Mouse (Mus musculus): Measurements from ENCODE around the gene 1700030K09Rik. TPM values are rescaled to one million over a fixed set of nuclear protein-coding genes. Genes with fewer than 3 reads are reported as not detected.

The 1700030K09Rik gene
- polyA plus RNA-seq, 1 experiment from 2014 or later, result 18.0 TPM

DNA sequence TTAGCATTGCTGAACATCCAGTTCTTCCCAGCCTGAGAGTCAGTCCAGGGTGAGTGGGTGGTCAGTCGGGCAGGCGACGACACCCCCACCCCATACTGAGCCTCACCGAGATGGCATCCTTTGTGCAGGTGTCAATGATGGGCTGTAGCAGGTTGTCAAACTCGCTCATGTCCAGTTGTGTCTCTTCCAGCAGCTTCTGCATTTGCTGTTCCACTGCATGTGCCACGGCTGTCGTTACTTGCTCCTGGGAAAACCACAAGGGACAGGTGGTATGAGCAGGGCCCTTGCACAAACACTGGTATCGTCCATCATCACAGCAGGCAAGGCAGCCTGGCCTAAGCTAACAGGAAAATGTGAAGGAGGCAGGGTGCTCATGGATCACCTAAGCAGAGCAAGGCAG lies 26.3 kb downstream of the 1700030K09Rik start:
- Histone ChIP-seq H3K27me3 (no peaks in the 10 kb centered on the region), H3K4me1 (replicated peaks) (peaks cover 14% of the 10 kb centered on the region), H3K9me3 (no peaks in the 10 kb centered on the region), H3K4me2 (no peak overlapping the region), H3K4me3 (no peak overlapping the region), H3K27ac (no peak overlapping the region), H3K36me3 (peaks cover 82% of the 10 kb centered on the region), H3K9ac (no peak overlapping the region)
- 93% methylated on average over 8 of the region's 8 CpGs for WGBS
- ATAC-seq (ENCODE audit: low FRiP score), result no peak

- 96% methylated on average over 7 of the region's 7 CpGs for WGBS
- Histone ChIP-seq H3K4me1 (replicated peaks) (peaks cover 15% of the 10 kb centered on the region), H3K27me3 (no peaks in the 10 kb centered on the region), H3K36me3 (peaks cover 75% of the 10 kb centered on the region), H3K9ac (no peak overlapping the region), H3K9me3 (no peaks in the 10 kb centered on the region), H3K27ac (no peak overlapping the region), H3K4me3 (no peak overlapping the region), H3K4me2 (no peak overlapping the region)
- ATAC-seq (ENCODE audit: low FRiP score), result no peak
Observed at GRCm38 (mm10) chr8:72470684-72471083, 27.0 kb downstream of the 1700030K09Rik start.

DNA sequence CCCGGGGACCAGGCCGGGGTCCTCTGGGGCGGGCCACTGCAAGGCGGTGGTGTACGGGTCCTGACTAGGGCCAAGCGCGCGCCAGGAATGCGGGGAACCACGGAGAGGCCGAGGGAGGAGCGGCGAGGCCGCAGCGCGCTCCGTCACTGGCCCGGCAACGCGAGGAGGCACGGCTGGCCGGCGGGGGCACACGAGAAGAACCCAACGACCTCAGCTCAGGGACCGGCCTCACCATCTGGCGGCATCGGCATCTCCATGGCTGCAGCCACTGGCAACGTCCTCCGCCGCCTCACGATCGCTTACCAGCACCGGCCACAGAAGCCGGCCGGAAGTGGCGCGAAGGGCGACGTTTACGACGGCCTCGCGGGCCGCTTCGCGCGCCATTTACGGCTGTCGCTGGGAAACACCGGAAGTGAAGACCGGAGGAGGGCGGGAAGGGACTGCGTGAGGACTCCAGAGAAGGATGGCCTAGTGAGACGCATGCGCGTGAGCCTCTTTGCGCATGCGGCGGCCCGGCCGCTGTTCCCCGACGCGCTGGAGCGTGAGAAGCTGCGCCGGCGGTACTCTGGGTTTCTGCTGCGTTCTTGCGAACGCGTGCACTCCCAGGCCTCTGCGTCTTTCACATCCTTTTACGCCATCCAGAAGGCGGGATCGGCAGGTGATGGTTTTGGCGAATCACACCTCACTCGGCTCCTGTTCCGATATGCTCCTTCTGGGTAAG lies 31.3 kb downstream of the 1700030K09Rik start, which contains the start of gene Cherp:
Gene Cherp (minus strand): TSS at position 401 of the 721 bp plus-strand sequence.
- Histone ChIP-seq H3K9ac (peak within 1 kb of the TSS; percentile 93), H3K36me3 (peaks cover 32% of the 10 kb centered on the region), H3K4me3 (peak within 1 kb of the TSS; percentile 90), H3K9me3 (no peaks in the 10 kb centered on the region), H3K4me1 (replicated peaks) (peaks cover 26% of the 10 kb centered on the region), H3K4me2 (peak within 1 kb of the TSS; percentile 100), H3K27ac (peak within 1 kb of the TSS; percentile 88), H3K27me3 (no peaks in the 10 kb centered on the region)
- under 1% methylated on average over 80 of the region's 80 CpGs for WGBS
- peak; percentile 97 for ATAC-seq (ENCODE audit: low FRiP score)

GRCm38 (mm10) chr8:72485456-72486199 lies 41.9 kb downstream of the 1700030K09Rik start:
- Histone ChIP-seq H3K4me3 (no peak overlapping the region), H3K9me3 (no peaks in the 10 kb centered on the region), H3K4me2 (no peak overlapping the region), H3K36me3 (peaks cover 66% of the 10 kb centered on the region), H3K27ac (no peak overlapping the region), H3K4me1 (replicated peaks) (peaks cover 8% of the 10 kb centered on the region; the same call in 1 of the 2 replicates), H3K27me3 (no peaks in the 10 kb centered on the region), H3K9ac (no peak overlapping the region)
- 90% methylated on average over 6 of the region's 6 CpGs for WGBS
- no peak for ATAC-seq (ENCODE audit: low FRiP score)

- Histone ChIP-seq H3K27ac (no peak overlapping the region), H3K36me3 (peaks cover 58% of the 10 kb centered on the region), H3K4me1 (replicated peaks) (peaks cover 21% of the 10 kb centered on the region), H3K9ac (no peak overlapping the region), H3K4me2 (no peak overlapping the region), H3K9me3 (no peaks in the 10 kb centered on the region), H3K27me3 (no peaks in the 10 kb centered on the region), H3K4me3 (no peak overlapping the region)
- no peak for ATAC-seq (ENCODE audit: low FRiP score)
Observed at GRCm38 (mm10) chr8:72487014-72487413, 43.3 kb downstream of the 1700030K09Rik start.

GRCm38 (mm10) chr8:72491017-72491416 lies 47.3 kb downstream of the 1700030K09Rik start:
- no peak for ATAC-seq (ENCODE audit: low FRiP score)
- H3K9ac ChIP-seq, result peak overlapping the region; percentile 89; the same call in 1 of the 2 replicates
- peaks cover 46% of the 10 kb centered on the region for H3K36me3 ChIP-seq
- 84% methylated on average over 2 of the region's 2 CpGs for WGBS
- H3K9me3 ChIP-seq, result no peaks in the 10 kb centered on the region
- peaks cover 45% of the 10 kb centered on the region for H3K4me1 ChIP-seq (replicated peaks)
- H3K27ac ChIP-seq, result no peak overlapping the region
- H3K4me3 ChIP-seq, result peak overlapping the region; percentile 90
- H3K27me3 ChIP-seq, result no peaks in the 10 kb centered on the region
- H3K4me2 ChIP-seq, result peak overlapping the region; percentile 97

GRCm38 (mm10) chr8:72491680-72492621 lies 48.3 kb downstream of the 1700030K09Rik start, which contains the start of gene Slc35e1:
Gene Slc35e1 (minus strand): TSS chr8:72492614.
- H3K9ac ChIP-seq, result peak within 1 kb of the TSS; percentile 89
- WGBS, result under 1% methylated on average over 89 of the region's 98 CpGs
- peaks cover 51% of the 10 kb centered on the region for H3K36me3 ChIP-seq
- H3K4me3 ChIP-seq, result peak within 1 kb of the TSS; percentile 90
- H3K9me3 ChIP-seq, result no peaks in the 10 kb centered on the region
- peak within 1 kb of the TSS; percentile 97 for H3K4me2 ChIP-seq
- H3K27ac ChIP-seq, result peak within 1 kb of the TSS; percentile 84
- ATAC-seq (ENCODE audit: low FRiP score), result peak; percentile 76
- no peaks in the 10 kb centered on the region for H3K27me3 ChIP-seq
- peaks cover 45% of the 10 kb centered on the region for H3K4me1 ChIP-seq (replicated peaks)

DNA sequence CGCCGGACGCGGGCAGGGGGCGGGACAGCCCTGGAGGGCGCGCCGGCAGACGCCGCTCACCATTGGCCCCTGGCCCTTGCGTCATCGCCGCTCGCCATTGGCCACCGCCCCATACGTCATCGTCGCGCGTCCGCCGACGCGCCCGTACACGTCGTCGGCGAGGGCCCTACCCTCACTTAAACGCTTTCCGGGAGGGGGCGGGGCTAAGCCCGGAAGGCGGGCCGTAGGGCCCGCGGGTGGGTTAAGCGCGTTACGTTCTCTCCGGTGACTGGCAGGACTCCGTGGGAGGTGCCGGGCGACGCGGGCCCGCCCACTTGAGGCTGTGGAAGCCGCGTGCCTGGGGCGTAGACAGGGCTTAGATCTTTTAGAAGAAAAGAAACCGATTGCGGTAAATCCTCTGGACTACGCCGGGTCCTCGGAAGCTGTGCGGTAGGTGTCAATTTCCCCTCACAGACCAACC lies 49.0 kb downstream of the 1700030K09Rik start:
- H3K4me1 ChIP-seq (replicated peaks), result peaks cover 45% of the 10 kb centered on the region
- peak; percentile 96 for ATAC-seq (ENCODE audit: low FRiP score)
- H3K9ac ChIP-seq, result peak overlapping the region; percentile 89
- H3K4me3 ChIP-seq, result peak overlapping the region; percentile 90
- H3K4me2 ChIP-seq, result peak overlapping the region; percentile 97
- H3K9me3 ChIP-seq, result no peaks in the 10 kb centered on the region
- H3K36me3 ChIP-seq, result peaks cover 50% of the 10 kb centered on the region
- under 1% methylated on average over 56 of the region's 56 CpGs for WGBS
- no peaks in the 10 kb centered on the region for H3K27me3 ChIP-seq
- H3K27ac ChIP-seq, result peak overlapping the region; percentile 84

- 15% methylated on average over 8 of the region's 8 CpGs for WGBS
- ATAC-seq (ENCODE audit: low FRiP score), result no peak
- peak overlapping the region; percentile 78 for H3K27ac ChIP-seq
Observed at GRCm38 (mm10) chr8:72493381-72493780, 49.7 kb downstream of the 1700030K09Rik start.

DNA sequence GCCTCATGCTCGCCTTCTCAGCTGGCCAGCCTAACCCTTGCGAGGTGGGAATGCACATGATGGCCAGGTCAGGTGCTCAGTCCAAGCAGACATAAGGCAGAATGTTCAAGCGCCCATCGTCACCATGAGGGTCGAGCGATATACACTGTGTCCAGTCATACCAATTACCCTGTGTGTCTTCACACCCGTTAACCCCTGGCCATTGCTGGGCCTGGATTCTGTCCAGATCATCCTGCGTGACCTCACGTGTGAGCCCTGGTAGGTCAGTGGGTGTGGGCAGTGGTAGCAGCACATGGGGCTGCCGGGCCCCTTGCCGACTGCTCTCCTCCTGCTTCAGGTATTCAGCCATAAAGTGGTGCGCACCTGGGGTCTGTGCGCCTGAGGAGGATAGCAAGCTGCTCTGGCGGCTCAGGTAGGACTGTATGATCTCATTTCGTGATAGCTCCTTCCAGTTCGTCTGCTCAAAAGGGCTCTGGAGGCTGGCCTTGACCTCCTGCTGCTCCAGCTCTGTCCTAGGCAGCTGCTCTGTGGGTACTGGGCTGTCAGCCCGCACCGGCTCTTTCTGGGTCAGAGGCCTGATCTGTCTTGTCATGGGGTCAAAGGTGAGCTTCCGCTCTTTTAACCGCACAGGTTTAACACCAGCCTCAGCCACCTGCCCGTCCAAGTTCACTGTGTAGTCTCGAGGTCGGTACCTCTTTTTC lies 51.9 kb downstream of the 1700030K09Rik start:
- Histone ChIP-seq H3K36me3 (peaks cover 30% of the 10 kb centered on the region), H3K27me3 (no peaks in the 10 kb centered on the region), H3K4me1 (replicated peaks) (peaks cover 38% of the 10 kb centered on the region), H3K4me2 (no peak overlapping the region), H3K4me3 (no peak overlapping the region), H3K9ac (no peak overlapping the region), H3K27ac (no peak overlapping the region), H3K9me3 (no peaks in the 10 kb centered on the region)
- ATAC-seq (ENCODE audit: low FRiP score), result no peak
- 86% methylated on average over 23 of the region's 23 CpGs for WGBS

More at GRCm38 (mm10) chr8:72493381-72493780, 49.7 kb downstream of the 1700030K09Rik start:
- H3K4me3 ChIP-seq, result peak overlapping the region; percentile 90
- peak overlapping the region; percentile 80 for H3K9ac ChIP-seq
- H3K27me3 ChIP-seq, result no peaks in the 10 kb centered on the region
- H3K4me1 ChIP-seq (replicated peaks), result peaks cover 45% of the 10 kb centered on the region
- no peaks in the 10 kb centered on the region for H3K9me3 ChIP-seq
- peaks cover 43% of the 10 kb centered on the region for H3K36me3 ChIP-seq
- H3K4me2 ChIP-seq, result peak overlapping the region; percentile 72

DNA sequence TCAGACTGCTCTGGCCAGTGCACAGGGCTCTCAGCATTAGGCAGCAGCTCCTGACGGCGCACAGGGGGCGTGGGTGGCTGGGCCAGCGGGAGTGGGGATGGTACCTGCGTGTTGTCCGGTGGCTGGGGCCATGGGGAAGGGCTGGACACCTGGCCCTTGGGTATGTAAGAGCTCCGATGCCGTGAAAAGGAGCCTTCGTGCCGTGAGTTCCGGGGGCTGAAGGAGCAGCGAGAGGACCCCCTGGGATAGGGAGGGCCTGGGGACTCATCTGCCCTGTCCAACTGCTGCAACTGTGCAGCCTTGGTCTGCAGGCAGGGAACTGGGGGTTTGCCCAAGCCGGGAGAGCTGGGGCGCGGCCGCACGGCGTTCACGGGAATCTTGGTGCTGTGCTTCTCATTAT lies 52.5 kb downstream of the 1700030K09Rik start:
- ATAC-seq (ENCODE audit: low FRiP score), result no peak
- no peak overlapping the region for H3K4me2 ChIP-seq
- H3K4me1 ChIP-seq (replicated peaks), result peaks cover 31% of the 10 kb centered on the region
- no peak overlapping the region for H3K27ac ChIP-seq
- H3K36me3 ChIP-seq, result peaks cover 30% of the 10 kb centered on the region
- 93% methylated on average over 19 of the region's 19 CpGs for WGBS
- H3K9me3 ChIP-seq, result no peaks in the 10 kb centered on the region
- no peak overlapping the region for H3K4me3 ChIP-seq
- no peaks in the 10 kb centered on the region for H3K27me3 ChIP-seq
- no peak overlapping the region; the same call in 1 of the 2 replicates for H3K9ac ChIP-seq

All from hindbrain, embryonic 13.5 days (tissue).